Mouse (Mus musculus): ENCODE data around the gene Scaf4. TPM values are rescaled to one million over a fixed set of nuclear protein-coding genes. Genes with fewer than 3 reads are reported as not detected.
"Not testable (repeated sequence)": the region's sequence is repeated elsewhere in the genome, so short reads cannot be mapped to it uniquely, and the experiment has no call there.

Scaf4 gene
- polyA plus RNA-seq, 1 experiment from 2014 or later, result 30.9 TPM

- 95% methylated on average over 2 of the region's 2 CpGs for WGBS
- Histone ChIP-seq H3K27ac (no peak overlapping the region), H3K27me3 (ENCODE audit: poor library complexity, severe bottlenecking) (no peaks in the 10 kb centered on the region), H3K4me3 (no peak overlapping the region), H3K36me3 (replicated peaks) (peaks cover 97% of the 10 kb centered on the region), H3K9me3 (no peaks in the 10 kb centered on the region), H3K4me1 (no peaks in the 10 kb centered on the region)
- DNase-seq (ENCODE audit: extremely low spot score, low spot score), result no peak
Observed at GRCm38 (mm10) chr16:90252521-90252920, 31.8 kb downstream of the Scaf4 start.

- H3K36me3 ChIP-seq (replicated peaks), result peaks cover 97% of the 10 kb centered on the region
- H3K27ac ChIP-seq; DNase-seq (ENCODE audit: extremely low spot score, low spot score); H3K27me3 ChIP-seq (ENCODE audit: poor library complexity, severe bottlenecking); H3K4me1 ChIP-seq; H3K9me3 ChIP-seq; H3K4me3 ChIP-seq: not testable (repeated sequence)
- 92% methylated on average over 3 of the region's 3 CpGs for WGBS
Observed at GRCm38 (mm10) chr16:90251256-90251655, 33.0 kb downstream of the Scaf4 start.

GRCm38 (mm10) chr16:90250099-90250498 is 34.2 kb downstream of the Scaf4 start:
- 96% methylated on average over 7 of the region's 7 CpGs for WGBS
- peaks cover 99% of the 10 kb centered on the region for H3K36me3 ChIP-seq (replicated peaks)
- no peaks in the 10 kb centered on the region for H3K4me1 ChIP-seq
- no peaks in the 10 kb centered on the region for H3K27me3 ChIP-seq (ENCODE audit: poor library complexity, severe bottlenecking)
- no peak for DNase-seq (ENCODE audit: extremely low spot score, low spot score)
- no peak overlapping the region for H3K27ac ChIP-seq
- no peaks in the 10 kb centered on the region for H3K9me3 ChIP-seq
- no peak overlapping the region for H3K4me3 ChIP-seq

- Histone ChIP-seq H3K27ac (no peak overlapping the region), H3K36me3 (replicated peaks) (peaks cover 97% of the 10 kb centered on the region), H3K27me3 (ENCODE audit: poor library complexity, severe bottlenecking) (no peaks in the 10 kb centered on the region), H3K9me3 (no peaks in the 10 kb centered on the region), H3K4me3 (no peak overlapping the region), H3K4me1 (peaks cover 5% of the 10 kb centered on the region; the same call in 1 of the 2 replicates)
- no peak for DNase-seq (ENCODE audit: extremely low spot score, low spot score)
- 86% methylated on average over 17 of the region's 17 CpGs for WGBS
Observed at GRCm38 (mm10) chr16:90242426-90243304, 41.6 kb downstream of the Scaf4 start.

- H3K36me3 ChIP-seq (replicated peaks), result peaks cover 96% of the 10 kb centered on the region
- no peak for DNase-seq (ENCODE audit: extremely low spot score, low spot score)
- no peak overlapping the region for H3K27ac ChIP-seq
- no peak overlapping the region for H3K4me3 ChIP-seq
- no peaks in the 10 kb centered on the region for H3K27me3 ChIP-seq (ENCODE audit: poor library complexity, severe bottlenecking)
- H3K9me3 ChIP-seq, result no peaks in the 10 kb centered on the region
- 90% methylated on average over 4 of the region's 4 CpGs for WGBS
- H3K4me1 ChIP-seq, result peaks cover 5% of the 10 kb centered on the region; the same call in 1 of the 2 replicates
Observed at GRCm38 (mm10) chr16:90241875-90242274, 42.4 kb downstream of the Scaf4 start.

- no peak overlapping the region for H3K4me3 ChIP-seq
- H3K27ac ChIP-seq, result no peak overlapping the region
- no peak for DNase-seq (ENCODE audit: extremely low spot score, low spot score)
- peaks cover 89% of the 10 kb centered on the region for H3K36me3 ChIP-seq (replicated peaks)
- H3K27me3 ChIP-seq (ENCODE audit: poor library complexity, severe bottlenecking), result no peaks in the 10 kb centered on the region
- H3K9me3 ChIP-seq, result no peaks in the 10 kb centered on the region
- H3K4me1 ChIP-seq, result peaks cover 5% of the 10 kb centered on the region; the same call in 1 of the 2 replicates
- 92% methylated on average over 6 of the region's 6 CpGs for WGBS
Observed at GRCm38 (mm10) chr16:90239128-90239746, 45.1 kb downstream of the Scaf4 start.

- no peaks in the 10 kb centered on the region for H3K9me3 ChIP-seq
- H3K4me1 ChIP-seq, result no peaks in the 10 kb centered on the region
- H3K4me3 ChIP-seq, result no peak overlapping the region
- peaks cover 84% of the 10 kb centered on the region for H3K36me3 ChIP-seq (replicated peaks)
- 90% methylated on average over 3 of the region's 3 CpGs for WGBS
- H3K27me3 ChIP-seq (ENCODE audit: poor library complexity, severe bottlenecking), result no peaks in the 10 kb centered on the region
- no peak overlapping the region for H3K27ac ChIP-seq
- no peak for DNase-seq (ENCODE audit: extremely low spot score, low spot score)
Observed at GRCm38 (mm10) chr16:90235188-90235587, 49.1 kb downstream of the Scaf4 start.

- Histone ChIP-seq H3K4me1 (no peaks in the 10 kb centered on the region), H3K9me3 (no peaks in the 10 kb centered on the region), H3K36me3 (replicated peaks) (peaks cover 84% of the 10 kb centered on the region), H3K27me3 (ENCODE audit: poor library complexity, severe bottlenecking) (no peaks in the 10 kb centered on the region), H3K27ac (no peak overlapping the region), H3K4me3 (no peak overlapping the region)
- WGBS, result 90% methylated on average over 6 of the region's 6 CpGs
- no peak for DNase-seq (ENCODE audit: extremely low spot score, low spot score)
Observed at GRCm38 (mm10) chr16:90234617-90235016, 49.7 kb downstream of the Scaf4 start.

- Histone ChIP-seq H3K27me3 (ENCODE audit: poor library complexity, severe bottlenecking) (no peaks in the 10 kb centered on the region), H3K27ac (no peak overlapping the region), H3K9me3 (no peaks in the 10 kb centered on the region), H3K36me3 (replicated peaks) (peaks cover 82% of the 10 kb centered on the region), H3K4me1 (no peaks in the 10 kb centered on the region), H3K4me3 (no peak overlapping the region)
- DNase-seq (ENCODE audit: extremely low spot score, low spot score), result no peak
- WGBS, result 92% methylated on average over 10 of the region's 10 CpGs
Observed at GRCm38 (mm10) chr16:90233702-90234101, 50.6 kb downstream of the Scaf4 start.

- peaks cover 86% of the 10 kb centered on the region for H3K36me3 ChIP-seq (replicated peaks)
- H3K27ac ChIP-seq, result no peak overlapping the region
- H3K4me3 ChIP-seq, result no peak overlapping the region
- no peaks in the 10 kb centered on the region for H3K9me3 ChIP-seq
- no peak for DNase-seq (ENCODE audit: extremely low spot score, low spot score)
- H3K4me1 ChIP-seq, result no peaks in the 10 kb centered on the region
- WGBS, result 92% methylated on average over 7 of the region's 7 CpGs
- H3K27me3 ChIP-seq (ENCODE audit: poor library complexity, severe bottlenecking), result no peaks in the 10 kb centered on the region
Observed at GRCm38 (mm10) chr16:90231302-90231701, 53.0 kb downstream of the Scaf4 start.

GRCm38 (mm10) chr16:90229897-90230296 is 54.4 kb downstream of the Scaf4 start:
- Histone ChIP-seq H3K4me3 (no peak overlapping the region), H3K4me1 (no peaks in the 10 kb centered on the region), H3K27ac (no peak overlapping the region), H3K36me3 (replicated peaks) (peaks cover 87% of the 10 kb centered on the region), H3K27me3 (ENCODE audit: poor library complexity, severe bottlenecking) (no peaks in the 10 kb centered on the region), H3K9me3 (no peaks in the 10 kb centered on the region)
- no peak for DNase-seq (ENCODE audit: extremely low spot score, low spot score)
- 87% methylated on average over 6 of the region's 6 CpGs for WGBS

- Histone ChIP-seq H3K36me3 (replicated peaks) (peaks cover 43% of the 10 kb centered on the region), H3K27me3 (ENCODE audit: poor library complexity, severe bottlenecking) (no peaks in the 10 kb centered on the region), H3K4me3 (peak overlapping the region; percentile 97), H3K4me1 (peaks cover 43% of the 10 kb centered on the region), H3K9me3 (no peaks in the 10 kb centered on the region), H3K27ac (peak overlapping the region; percentile 97)
- no peak for DNase-seq (ENCODE audit: extremely low spot score, low spot score)
- WGBS, result 22% methylated on average over 20 of the region's 20 CpGs
Observed at GRCm38 (mm10) chr16:90221441-90222070, 62.7 kb downstream of the Scaf4 start.

Data from forebrain, embryonic 10.5 days (tissue).